Mouse (Mus musculus) stomach, postnatal 0 days (tissue): ENCODE data around the gene 1700037H04Rik. TPM values are rescaled to one million over a fixed set of nuclear protein-coding genes. Genes with fewer than 3 reads are reported as not detected.

Experiments
- ATAC-seq: fragments of 200-750 bp; cut with Nextera tagmentation; 2 replicates; pipeline ENCODE4 v1.8.0; 2017; ENCODE audit not compliant: low FRiP score, low TSS enrichment
- DNase-seq: peaks from one replicate; pipeline ENCODE4 v3.0.0-alpha.2; 2016; ENCODE audit warnings: low spot score
- H3K27ac ChIP-seq: fragments of 300-500 bp; sonication (generic); replicated peaks from 2 replicates; pipeline ENCODE4 v1.5.1; 2014; ENCODE audit warnings: mild to moderate bottlenecking, control low read depth
- H3K27me3 ChIP-seq: fragments of 300-500 bp; sonication (generic); 2 replicates; pipeline ENCODE4 v1.6.1; 2014; ENCODE audit warnings: low read length; ENCODE audit not compliant: control insufficient read depth, insufficient read depth
- H3K36me3 ChIP-seq: fragments of 300-500 bp; sonication (generic); 2 replicates; pipeline ENCODE4 v1.6.1; 2014; ENCODE audit warnings: low read length, mixed read lengths; ENCODE audit not compliant: control insufficient read depth, insufficient read depth
- H3K4me1 ChIP-seq: fragments of 300-500 bp; sonication (generic); replicated peaks from 2 replicates; pipeline ENCODE4 v1.6.1; 2014; ENCODE audit warnings: antibody characterized with exemption; ENCODE audit not compliant: control insufficient read depth, insufficient read depth
- H3K4me2 ChIP-seq: fragments of 300-500 bp; sonication (generic); replicated peaks from 2 replicates; pipeline ENCODE4 v1.6.1; 2014; ENCODE audit warnings: low read depth, mild to moderate bottlenecking, control low read depth, moderate library complexity
- H3K4me3 ChIP-seq: fragments of 300-500 bp; sonication (generic); 2 replicates; pipeline ENCODE4 v1.5.1; 2014; ENCODE audit warnings: low read depth, low read length, control low read depth
- H3K9ac ChIP-seq: fragments of 300-500 bp; sonication (generic); 2 replicates; pipeline ENCODE4 v1.6.1; 2014; ENCODE audit warnings: mild to moderate bottlenecking, low read length, control low read depth, mixed read lengths
- H3K9me3 ChIP-seq: fragments of 300-500 bp; sonication (generic); 2 replicates; pipeline ENCODE4 v1.6.1; 2016; ENCODE audit warnings: low read length; ENCODE audit not compliant: control insufficient read depth
- CTCF ChIP-seq: IDR thresholded peaks from 2 replicates; pipeline ENCODE4 v1.5.1; 2016; ENCODE audit warnings: antibody characterized with exemption, low read depth, mild to moderate bottlenecking, moderate library complexity
- EP300 ChIP-seq: optimal IDR thresholded peaks from 2 replicates; pipeline ENCODE3; 2016; ENCODE audit warnings: antibody characterized with exemption
- WGBS: fragments of 180-500 bp; shearing (Covaris S2); extraction: QIAGEN DNeasy Blood & Tissue Kit; methylation state at CpG from one replicate; pipeline ENCODE4 v1.1.7; 2014; 5-methylcytosine and 5-hydroxymethylcytosine counted together
- polyA plus RNA-seq: library from polyadenylated mRNA; unstranded; fragments of >200 nt; fragmentation: Nextera tagmentation; extraction: Ambion mirVana; gene quantifications from 2 replicates; pipeline ENCODE4 v1.2.1, GENCODE M21; 2015

1700037H04Rik gene
- polyA plus RNA-seq, 1 experiment from 2014 or later: 42.6 TPM

DNA sequence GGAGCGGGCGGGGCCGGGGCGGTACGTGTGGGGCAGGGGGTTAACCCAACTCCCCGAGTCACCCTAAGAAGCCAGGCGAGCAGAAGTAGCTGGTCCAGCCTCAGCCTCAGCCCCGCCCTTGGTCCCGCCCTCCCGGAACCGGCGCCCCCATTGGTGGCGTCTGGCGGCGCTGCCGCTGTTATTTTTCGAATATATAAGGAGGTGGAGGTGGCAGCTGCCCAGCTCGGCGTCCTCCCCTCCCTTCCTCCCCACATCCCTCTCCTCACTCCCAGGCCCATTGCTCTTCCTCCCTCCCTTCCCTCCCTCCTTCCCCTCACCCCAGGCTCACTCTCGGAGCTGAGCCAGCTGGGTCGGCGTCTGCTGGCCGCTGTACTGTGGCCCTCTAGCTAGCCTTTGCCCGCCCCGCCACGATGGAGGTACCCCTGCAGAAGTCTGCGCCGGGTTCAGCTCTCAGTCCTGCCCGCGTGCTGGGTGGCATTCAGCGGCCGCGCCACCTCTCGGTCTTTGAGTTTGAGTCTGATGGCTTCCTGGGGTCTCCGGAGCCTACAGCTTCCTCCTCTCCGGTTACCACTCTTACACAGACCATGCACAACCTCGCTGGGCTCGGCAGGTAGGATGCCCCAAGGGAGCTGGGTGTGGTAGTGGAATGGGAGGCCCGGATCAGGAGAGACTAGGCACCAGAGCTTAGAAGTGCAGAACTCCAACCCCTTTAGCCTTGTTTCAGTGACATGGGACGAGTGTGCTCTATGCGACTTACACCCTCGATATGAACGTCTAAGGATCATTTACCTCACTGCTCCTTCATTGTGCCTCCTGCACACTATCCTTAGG, 27.1 kb upstream of the 1700037H04Rik start, which contains the start of the genes Cdc25b and Spef1:
Cdc25b (plus strand) TSS at position 179 of the 831 bp plus-strand sequence.
Spef1 (minus strand) TSS at position 512 of the 831 bp plus-strand sequence.
- Histone ChIP-seq H3K4me2 (peak within 1 kb of the TSS; percentile 95), H3K4me3 (peak within 1 kb of the TSS; percentile 62), H3K4me1 (peaks cover 9% of the 10 kb centered on the region), H3K9ac (peak within 1 kb of the TSS; percentile 74), H3K9me3 (no peaks in the 10 kb centered on the region), H3K36me3 (no peaks in the 10 kb centered on the region), H3K27ac (peak within 1 kb of the TSS; percentile 82), H3K27me3 (no peaks in the 10 kb centered on the region)
- DNase-seq (peak; percentile 95), ATAC-seq (peak; percentile 93)
- TF ChIP-seq CTCF: peak; percentile 57
- no peak for TF ChIP-seq EP300
- WGBS: under 1% methylated on average over 37 of the region's 43 CpGs

DNA sequence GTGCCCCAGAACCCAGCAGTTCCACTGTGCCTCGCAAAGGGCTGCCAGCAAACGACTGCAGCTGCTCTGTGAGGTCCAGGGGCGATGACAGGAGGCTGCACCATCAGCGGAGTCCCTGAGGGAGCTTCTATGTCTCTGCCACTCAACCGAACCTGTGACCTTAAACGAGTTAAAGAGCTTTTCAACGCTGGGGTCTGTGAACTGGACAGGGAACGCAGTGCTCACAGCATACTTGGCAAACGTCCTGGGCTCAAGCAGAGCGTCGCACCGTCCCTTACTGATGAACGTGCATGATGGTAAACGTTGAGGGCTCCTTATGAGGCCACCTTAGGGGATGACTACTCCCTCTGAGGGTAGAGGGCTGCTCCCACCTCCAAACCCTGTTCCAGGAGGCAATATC, 26.5 kb upstream of the 1700037H04Rik start:
- Histone ChIP-seq H3K36me3 (no peaks in the 10 kb centered on the region), H3K27ac (peak overlapping the region; percentile 82), H3K4me2 (peak overlapping the region; percentile 95), H3K4me3 (peak overlapping the region; percentile 62), H3K4me1 (peaks cover 9% of the 10 kb centered on the region), H3K27me3 (no peaks in the 10 kb centered on the region), H3K9ac (peak overlapping the region; percentile 74), H3K9me3 (no peaks in the 10 kb centered on the region)
- ATAC-seq (no peak), DNase-seq (no peak)
- WGBS: 1% methylated on average over 14 of the region's 14 CpGs
- TF ChIP-seq CTCF (no peak), EP300 (no peak)

DNA sequence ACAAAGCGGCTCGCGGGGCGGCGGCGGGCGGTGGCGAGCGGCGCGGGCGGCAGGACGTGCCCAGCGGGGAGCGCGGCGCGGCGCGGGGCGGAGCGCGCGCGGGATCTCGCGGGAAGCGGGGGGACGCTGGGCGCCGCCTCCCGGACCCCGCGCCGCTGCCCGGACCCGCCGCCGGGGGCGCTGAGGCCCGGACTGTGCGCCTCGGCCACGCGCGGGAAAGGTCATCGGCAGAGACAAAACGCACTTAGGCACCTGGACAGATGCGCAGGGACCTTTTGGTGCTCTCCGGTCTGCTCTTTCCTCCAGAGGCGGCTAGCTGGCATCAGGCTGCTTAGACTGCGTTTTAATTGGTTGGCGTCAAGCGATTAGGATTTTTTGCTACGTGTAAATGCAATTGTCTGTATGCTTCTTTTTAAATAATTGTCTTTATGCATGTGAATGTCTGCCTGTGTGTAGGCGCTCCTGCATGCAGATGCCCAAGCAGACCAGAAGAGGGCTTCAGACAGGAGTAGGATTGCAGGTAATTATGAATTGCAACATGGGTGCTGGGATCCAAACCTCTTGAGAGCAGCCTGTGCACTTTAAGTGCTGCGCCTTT, 20.2 kb upstream of the 1700037H04Rik start, which contains the start of gene Cenpb:
Cenpb (minus strand) TSS at position 78 of the 598 bp plus-strand sequence.
- Histone ChIP-seq H3K27ac (peak within 1 kb of the TSS; percentile 98), H3K4me2 (peak within 1 kb of the TSS; percentile 90), H3K9me3 (no peaks in the 10 kb centered on the region), H3K36me3 (no peaks in the 10 kb centered on the region), H3K4me3 (peak within 1 kb of the TSS; percentile 79), H3K4me1 (peaks cover 18% of the 10 kb centered on the region), H3K9ac (peak within 1 kb of the TSS; percentile 95), H3K27me3 (no peaks in the 10 kb centered on the region)
- 5% methylated on average over 30 of the region's 57 CpGs for WGBS
- ATAC-seq (peak; percentile 86), DNase-seq (peak; percentile 89)
- peak; percentile 53 for TF ChIP-seq CTCF
- TF ChIP-seq EP300: no peak

DNA sequence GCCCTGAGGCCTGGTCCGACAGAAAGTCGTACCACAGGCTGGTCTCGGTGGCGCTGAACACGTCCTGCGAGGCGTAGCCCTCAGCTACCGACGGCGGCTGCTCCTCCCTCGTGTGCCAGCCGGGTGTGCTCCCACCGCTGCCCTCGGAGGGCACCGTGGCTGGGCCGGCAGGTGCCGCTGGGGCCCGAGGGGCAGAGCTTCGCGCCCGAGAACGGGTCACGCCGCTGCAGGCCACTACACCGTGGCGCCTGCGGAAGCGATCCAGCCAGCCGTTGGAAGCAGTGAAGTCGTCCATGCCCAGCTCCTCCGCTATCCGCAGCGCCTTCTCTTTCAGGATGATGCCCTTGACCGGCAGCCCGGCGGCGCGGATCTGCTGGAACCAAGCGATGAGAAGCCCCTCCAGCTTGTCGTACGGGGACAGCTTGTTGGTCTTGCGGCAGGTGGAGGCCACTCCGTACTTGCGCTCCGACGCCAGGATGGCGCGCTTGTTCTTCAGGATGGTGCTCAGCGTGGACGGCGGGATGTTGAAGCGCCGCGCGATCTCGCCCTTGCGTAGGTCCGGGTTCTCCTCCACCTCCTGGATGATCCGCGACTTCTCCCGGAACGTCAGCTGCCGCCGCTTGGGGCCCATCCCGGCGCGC, 19.5 kb upstream of the 1700037H04Rik start:
- WGBS: under 1% methylated on average over 60 of the region's 67 CpGs
- H3K27ac ChIP-seq: peak overlapping the region; percentile 98
- peak; percentile 71 for ATAC-seq

DNA sequence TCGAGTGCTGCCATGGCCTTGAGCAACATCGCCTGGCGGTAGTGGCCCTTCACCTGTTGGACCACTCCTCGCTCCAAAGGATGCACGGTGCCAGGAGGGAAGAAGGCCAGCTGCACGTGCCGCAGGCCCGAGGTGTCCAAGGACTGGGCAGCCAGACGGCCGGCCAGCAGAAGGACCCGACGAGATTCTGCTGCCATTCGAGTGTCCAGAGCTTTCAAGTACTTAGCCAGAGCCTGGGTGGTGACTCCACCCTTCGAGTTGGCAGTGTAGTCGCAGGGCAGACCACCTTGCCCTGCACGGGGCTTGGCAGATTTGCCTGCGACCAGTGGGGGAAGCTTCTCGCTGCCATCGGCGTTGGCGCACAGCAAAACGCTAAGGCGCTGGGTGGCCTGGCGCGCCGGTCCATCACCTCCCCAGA, 19.0 kb upstream of the 1700037H04Rik start:
- Histone ChIP-seq H3K4me3 (peak overlapping the region; percentile 79), H3K27ac (peak overlapping the region; percentile 98), H3K4me1 (peaks cover 23% of the 10 kb centered on the region), H3K9ac (peak overlapping the region; percentile 95), H3K4me2 (peak overlapping the region; percentile 90), H3K27me3 (no peaks in the 10 kb centered on the region), H3K36me3 (no peaks in the 10 kb centered on the region), H3K9me3 (no peaks in the 10 kb centered on the region)
- DNase-seq: peak; percentile 47
- WGBS: 17% methylated on average over 26 of the region's 26 CpGs
- no peak for TF ChIP-seq EP300
- TF ChIP-seq CTCF: no peak
- ATAC-seq: no peak

More for the DNA sequence above, 19.5 kb upstream of the 1700037H04Rik start:
- Histone ChIP-seq H3K9me3 (no peaks in the 10 kb centered on the region), H3K4me2 (peak overlapping the region; percentile 90), H3K4me3 (peak overlapping the region; percentile 79), H3K36me3 (no peaks in the 10 kb centered on the region), H3K27me3 (no peaks in the 10 kb centered on the region), H3K9ac (peak overlapping the region; percentile 95), H3K4me1 (peaks cover 20% of the 10 kb centered on the region)
- TF ChIP-seq EP300 (no peak), CTCF (peak; percentile 10; the same call in 1 of the 2 replicates)
- DNase-seq: peak; percentile 79
